Mouse (Mus musculus) kidney, adult 11 months (tissue): ENCODE measurements around the gene Grrp1.

ENCODE experiments used
- DNase-seq: peaks from one replicate; pipeline ENCODE4 v3.0.0; 2022

Grrp1 gene

GRCm38 (mm10) chr4:134238686-134239085, 15.2 kb downstream of the Grrp1 start:
- DNase-seq: no peak

GRCm38 (mm10) chr4:134238279-134238651, 15.6 kb downstream of the Grrp1 start, which contains the start of gene Cnksr1:
TSS of gene Cnksr1 (minus strand) at chr4:134238399.
- DNase-seq: peak; percentile 97

GRCm38 (mm10) chr4:134237582-134238278, 16.2 kb downstream of the Grrp1 start:
- DNase-seq: no peak

- no peak for DNase-seq
Measured at GRCm38 (mm10) chr4:134234876-134235275, 19.0 kb downstream of the Grrp1 start.

GRCm38 (mm10) chr4:134230431-134230830, 23.5 kb downstream of the Grrp1 start:
- no peak for DNase-seq

- DNase-seq: no peak
Measured at GRCm38 (mm10) chr4:134227194-134227593, 26.7 kb downstream of the Grrp1 start, which contains the start of gene Catsper4. TSS of gene Catsper4 (minus strand) at chr4:134227383.

GRCm38 (mm10) chr4:134222793-134223600, 30.9 kb downstream of the Grrp1 start:
- DNase-seq: peak; percentile 60

- no peak for DNase-seq
Measured at GRCm38 (mm10) chr4:134206488-134207053, 47.3 kb downstream of the Grrp1 start.

GRCm38 (mm10) chr4:134203340-134203896, 50.5 kb downstream of the Grrp1 start:
- DNase-seq: no peak

- no peak for DNase-seq
Measured at GRCm38 (mm10) chr4:134202904-134203303, 51.0 kb downstream of the Grrp1 start, which contains the start of gene Gm7534. TSS of gene Gm7534 (minus strand) at chr4:134203004.
